Comparison of ENCODE assay signal across 25 mouse cellular contexts in the genomic region with DNA sequence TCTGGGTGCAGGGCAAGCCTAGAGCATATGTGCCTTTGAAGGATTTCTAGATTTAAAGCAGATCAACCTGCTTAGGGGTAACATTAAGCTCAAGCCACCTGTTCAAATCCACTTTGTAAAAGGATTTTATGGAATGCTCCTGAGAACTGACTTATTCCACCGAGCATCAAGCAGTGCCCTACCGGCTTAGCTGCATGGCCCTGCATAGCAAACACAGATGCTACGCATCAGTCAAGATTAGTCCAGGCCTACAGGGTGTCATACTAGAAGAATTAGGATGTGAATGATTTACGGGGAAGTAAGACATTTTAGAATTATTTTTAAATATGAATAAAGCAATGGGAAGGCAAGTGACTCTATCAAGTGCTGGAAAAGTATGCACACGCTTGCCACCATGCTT.
DNase-seq lines count a peak whose midpoint lies in the region; ATAC-seq lines count a peak whose summit lies in the region.
"Had no signal": no experiment of that assay in that cellular context is flagged by ENCODE, and none has a peak within 500 bp of the region (broad histone marks: within the 10 kb centered on the region; RNA-seq: fewer than 3 reads in every experiment).

No protein-coding gene starts in this region.

- ATAC-seq in kidney, embryonic 14.5 days (ENCODE audit: low FRiP score, low TSS enrichment): no peak
- ATAC-seq: forebrain, embryonic 13.5 days; forebrain, embryonic 16.5 days; hindbrain, postnatal 0 days had no signal

- WGBS in kidney, embryonic 14.5 days: 88% methylated on average over 5 of the region's 5 CpGs

- no peaks in the 10 kb centered on the region for H3K36me3 ChIP-seq in kidney, embryonic 14.5 days (ENCODE audit: control insufficient read depth, insufficient read depth, low read length)
- H3K36me3 ChIP-seq: embryonic facial prominence, embryonic 10.5 days; embryonic facial prominence, embryonic 13.5 days; forebrain, embryonic 10.5 days; heart, embryonic 13.5 days had no signal

- H3K4me2 ChIP-seq in kidney, embryonic 14.5 days (replicated peaks; ENCODE audit: low read depth, low read length): no peak overlapping the region
- H3K4me2 ChIP-seq: embryonic facial prominence, embryonic 13.5 days; forebrain, embryonic 13.5 days; heart, embryonic 13.5 days; hindbrain, embryonic 14.5 days had no signal

- H3K27me3 ChIP-seq in kidney, embryonic 14.5 days (ENCODE audit: control insufficient read depth, insufficient read depth, low read length): no peaks in the 10 kb centered on the region
- H3K27me3 ChIP-seq: embryonic facial prominence, embryonic 13.5 days; forebrain, embryonic 13.5 days; heart, embryonic 13.5 days had no signal

- H3K27ac ChIP-seq in kidney, embryonic 14.5 days (ENCODE audit: low read depth, low read length): no peak overlapping the region
- H3K27ac ChIP-seq: embryonic facial prominence, embryonic 10.5 days; embryonic facial prominence, embryonic 13.5 days; forebrain, embryonic 10.5 days; forebrain, embryonic 13.5 days; gastrocnemius, adult 2 months; heart, embryonic 13.5 days; hindbrain, embryonic 14.5 days; hindbrain, postnatal 0 days had no signal

- peak; percentile 5 for DNase-seq in embryo, embryonic 11.5 days (ENCODE audit: low read depth, low spot score)
- DNase-seq in embryo, embryonic 11 days: no peak
- peak; percentile 6 for DNase-seq in retina, adult 2 months (ENCODE audit: low read depth, low spot score)
- no peak for DNase-seq in retina, embryonic 14.5 days (ENCODE audit: low spot score)
- DNase-seq in mesoderm, embryonic 11.5 days (ENCODE audit: low read depth, low spot score): peak; percentile 28
- no peak for DNase-seq in urinary bladder, adult 18-20 months (ENCODE audit: low spot score in 2 of 2)
- DNase-seq: adrenal gland, postnatal 10 days; adrenal gland, postnatal 36 days; cerebellum, adult 18-20 months; cerebellum, adult 9-10 months; cerebellum, postnatal 14 days; gastrocnemius, adult 2 months; gastrocnemius, postnatal 14 days; heart, adult 18-20 months; heart, postnatal 14 days; heart, postnatal 4 days had no signal

- H3K9ac ChIP-seq in kidney, embryonic 14.5 days (ENCODE audit: low read depth, low read length): no peak overlapping the region
- H3K9ac ChIP-seq: embryonic facial prominence, embryonic 13.5 days; forebrain, embryonic 13.5 days; heart, embryonic 13.5 days; hindbrain, embryonic 14.5 days had no signal

- no peaks in the 10 kb centered on the region for H3K4me1 ChIP-seq in kidney, embryonic 14.5 days (ENCODE audit: control insufficient read depth, insufficient read depth, low read length)
- H3K4me1 ChIP-seq: embryonic facial prominence, embryonic 10.5 days; embryonic facial prominence, embryonic 13.5 days; forebrain, embryonic 10.5 days; forebrain, embryonic 13.5 days; heart, embryonic 13.5 days had no signal

- no peak overlapping the region for H3K4me3 ChIP-seq in kidney, embryonic 14.5 days (ENCODE audit: low read length)
- H3K4me3 ChIP-seq: embryonic facial prominence, embryonic 10.5 days; embryonic facial prominence, embryonic 13.5 days; forebrain, embryonic 10.5 days; forebrain, embryonic 13.5 days; gastrocnemius, adult 2 months; heart, embryonic 13.5 days had no signal

- no peaks in the 10 kb centered on the region for H3K9me3 ChIP-seq in kidney, embryonic 14.5 days (ENCODE audit: control insufficient read depth, low read length)
- H3K9me3 ChIP-seq: embryonic facial prominence, embryonic 10.5 days; embryonic facial prominence, embryonic 13.5 days; forebrain, embryonic 10.5 days; forebrain, embryonic 13.5 days; heart, embryonic 13.5 days had no signal

Comparison
In these comparisons a context has a peak if more than half of its experiments do, and no peak if none do; other contexts are left out.
1. DNase-seq: peak in embryo, embryonic 11.5 days (single experiment), retina, adult 2 months (single experiment) and mesoderm, embryonic 11.5 days (single experiment); none in embryo, embryonic 11 days (single experiment), retina, embryonic 14.5 days (single experiment) and urinary bladder, adult 18-20 months (0 of 2).